Mouse (Mus musculus) layer of hippocampus, postnatal 10 days (tissue): ENCODE results near the gene Stat6. TPM values are rescaled to one million over a fixed set of nuclear protein-coding genes. Genes with fewer than 3 reads are reported as not detected.
"Not testable (repeated sequence)": the region's sequence is repeated elsewhere in the genome, so short reads cannot be mapped to it uniquely, and the experiment has no call there.

ENCODE experiments used
- DNase-seq, 2 experiments: peaks; one replicate each; pipeline ENCODE4 v3.0.0; 2021; ENCODE audit warnings: low spot score in 2 of 2
- total RNA-seq, 2 experiments: library from RNA; stranded (reverse); gene quantifications; 2 replicates each; pipeline ENCODE4 v1.2.3; 2021

Gene Stat6
- total RNA-seq, 2 experiments from 2014 or later, result 6.9 to 7.1 TPM

- peak; percentile 87 to 91 for DNase-seq
These were observed 670 bp upstream of the Stat6 start for GRCm38 (mm10) chr10:127641861-127642771.

- DNase-seq, result peak; percentile 40 to 48
These were observed 910 bp downstream of the Stat6 start for GRCm38 (mm10) chr10:127643553-127644238.

- DNase-seq, result no peak
These were observed 3.0 kb downstream of the Stat6 start for GRCm38 (mm10) chr10:127645791-127646190.

GRCm38 (mm10) chr10:127652906-127653638 lies 10.3 kb downstream of the Stat6 start:
- DNase-seq, result no peak

- no peak for DNase-seq
These were observed 12.3 kb downstream of the Stat6 start for GRCm38 (mm10) chr10:127654970-127655579.

GRCm38 (mm10) chr10:127657617-127658016 lies 14.8 kb downstream of the Stat6 start:
- DNase-seq, result not testable (repeated sequence)

GRCm38 (mm10) chr10:127658076-127658475 lies 15.3 kb downstream of the Stat6 start:
- no peak for DNase-seq

GRCm38 (mm10) chr10:127659551-127659950 lies 16.8 kb downstream of the Stat6 start:
- no peak for DNase-seq

GRCm38 (mm10) chr10:127661291-127661914 lies 18.6 kb downstream of the Stat6 start:
- peak in 1 of 2 experiments; percentile 31 for DNase-seq

- DNase-seq, result peak; percentile 31 to 48
These were observed 19.3 kb downstream of the Stat6 start for GRCm38 (mm10) chr10:127661915-127662663.

- DNase-seq, result peak; percentile 37 to 51
These were observed 20.0 kb downstream of the Stat6 start for GRCm38 (mm10) chr10:127662666-127663253.

- no peak for DNase-seq
These were observed 20.8 kb downstream of the Stat6 start for GRCm38 (mm10) chr10:127663590-127663989.

- DNase-seq, result no peak
These were observed 21.4 kb downstream of the Stat6 start for GRCm38 (mm10) chr10:127664166-127664565.

GRCm38 (mm10) chr10:127664891-127665290 lies 22.1 kb downstream of the Stat6 start:
- no peak for DNase-seq

- DNase-seq, result peak in 1 of 2 experiments; percentile 16
These were observed 22.8 kb downstream of the Stat6 start for GRCm38 (mm10) chr10:127665366-127666181.

- peak; percentile 65 to 74 for DNase-seq
These were observed 23.9 kb downstream of the Stat6 start, which contains the start of gene Nemp1 for GRCm38 (mm10) chr10:127666501-127667268. Nemp1 (plus strand) TSS chr10:127666901.

GRCm38 (mm10) chr10:127667269-127668092 lies 24.7 kb downstream of the Stat6 start:
- DNase-seq, result peak; percentile 65 to 68
